Mouse (Mus musculus) B cell, adult 2 months (primary cell): Measurements from ENCODE around the gene Hpcal1.
"Not testable (repeated sequence)": the region's sequence is repeated elsewhere in the genome, so short reads cannot be mapped to it uniquely, and the experiment has no call there.

ENCODE experiments used
- DNase-seq, 2 experiments: peaks; one replicate each; pipeline ENCODE4 v3.0.0; 2022

Hpcal1 gene

GRCm38 (mm10) chr12:17791111-17791510 is 100.5 kb downstream of the Hpcal1 start:
- no peak for DNase-seq

GRCm38 (mm10) chr12:17792756-17793155 is 102.1 kb downstream of the Hpcal1 start:
- no peak for DNase-seq

- DNase-seq = peak; percentile 71 to 72
These were observed 105.1 kb downstream of the Hpcal1 start for GRCm38 (mm10) chr12:17795660-17796278.

GRCm38 (mm10) chr12:17798261-17798660 is 107.6 kb downstream of the Hpcal1 start:
- not testable (repeated sequence) for DNase-seq

- DNase-seq = peak; percentile 48 to 56
These were observed 117.9 kb downstream of the Hpcal1 start for GRCm38 (mm10) chr12:17808542-17808941.

GRCm38 (mm10) chr12:17835279-17835678 is 144.6 kb downstream of the Hpcal1 start:
- DNase-seq = not testable (repeated sequence)
